Mouse (Mus musculus) limb, embryonic 14.5 days (tissue): ENCODE results near the gene Mpi. TPM values are rescaled to one million over a fixed set of nuclear protein-coding genes. Genes with fewer than 3 reads are reported as not detected.
A peak's percentile ranks its signal among the peaks of the same experiment; 100 is the strongest.

Experiments used
- ATAC-seq: fragments of 200-750 bp; cut with Nextera tagmentation; 2 replicates; pipeline ENCODE4 v1.8.0; 2017; ENCODE audit warnings: low read depth, moderate number of reproducible peaks, moderate TSS enrichment; ENCODE audit not compliant: low FRiP score
- DNase-seq: peaks from one replicate; pipeline ENCODE4 v3.0.0-alpha.2; 2015; ENCODE audit warnings: low spot score
- H3K27ac ChIP-seq: fragments of 300-500 bp; sonication (generic); replicated peaks from 2 replicates; pipeline ENCODE4 v1.5.1; 2014; ENCODE audit warnings: low read depth, mild to moderate bottlenecking, low read length, moderate library complexity, mixed read lengths
- H3K27me3 ChIP-seq: fragments of 300-500 bp; sonication (generic); 2 replicates; pipeline ENCODE4 v1.6.1; 2014; ENCODE audit warnings: low read length, mixed read lengths; ENCODE audit not compliant: control insufficient read depth, insufficient read depth
- H3K36me3 ChIP-seq: fragments of 300-500 bp; sonication (generic); 2 replicates; pipeline ENCODE4 v1.6.1; 2014; ENCODE audit warnings: mild to moderate bottlenecking, low read length, moderate library complexity, mixed read lengths; ENCODE audit not compliant: control insufficient read depth, insufficient read depth
- H3K4me1 ChIP-seq: fragments of 300-500 bp; sonication (generic); 2 replicates; pipeline ENCODE4 v1.6.1; 2014; ENCODE audit warnings: antibody characterized with exemption, low read length, mixed read lengths; ENCODE audit not compliant: control insufficient read depth, insufficient read depth
- H3K4me2 ChIP-seq: fragments of 300-500 bp; sonication (generic); replicated peaks from 2 replicates; pipeline ENCODE4 v1.6.1; 2014; ENCODE audit warnings: low read depth, mild to moderate bottlenecking, low read length, moderate library complexity; ENCODE audit not compliant: severe bottlenecking
- H3K4me3 ChIP-seq: fragments of 300-500 bp; sonication (generic); replicated peaks from 2 replicates; pipeline ENCODE4 v1.5.1; 2014; ENCODE audit warnings: low read length
- H3K9ac ChIP-seq: fragments of 300-500 bp; sonication (generic); 2 replicates; pipeline ENCODE4 v1.6.1; 2014; ENCODE audit warnings: mild to moderate bottlenecking, low read depth, low read length, moderate library complexity; ENCODE audit not compliant: severe bottlenecking
- H3K9me3 ChIP-seq: fragments of 300-500 bp; sonication (generic); 2 replicates; pipeline ENCODE4 v1.6.1; 2016; ENCODE audit warnings: low read length; ENCODE audit not compliant: control insufficient read depth
- POLR2A ChIP-seq: fragments of 200-500 bp; IDR thresholded peaks from 2 replicates; pipeline ENCODE4 v1.8.0; 2012; ENCODE audit warnings: inconsistent platforms, mild to moderate bottlenecking, moderate library complexity, borderline replicate concordance; ENCODE audit not compliant: insufficient read depth, insufficient read length; ENCODE audit errors: extremely low read depth
- WGBS: fragments of 180-500 bp; shearing (Covaris S2); extraction: QIAGEN DNeasy Blood & Tissue Kit; methylation state at CpG from one replicate; pipeline ENCODE4 v1.1.7; 2014; 5-methylcytosine and 5-hydroxymethylcytosine counted together
- polyA plus RNA-seq, 2 experiments: library from polyadenylated mRNA; depleted of rRNA in 1 of 2; stranded (reverse) in 1 of 2; unstranded in 1 of 2; fragments of >200 nt; fragmentation: Nextera tagmentation in 1 of 2; extraction: Ambion mirVana in 1 of 2; gene quantifications; 2 replicates each; pipeline versions ENCODE4 v1.2.1 to v1.2.3; 2012 to 2014

The Mpi gene
- polyA plus RNA-seq, 2 experiments, result 34.4 to 51.0 TPM

DNA sequence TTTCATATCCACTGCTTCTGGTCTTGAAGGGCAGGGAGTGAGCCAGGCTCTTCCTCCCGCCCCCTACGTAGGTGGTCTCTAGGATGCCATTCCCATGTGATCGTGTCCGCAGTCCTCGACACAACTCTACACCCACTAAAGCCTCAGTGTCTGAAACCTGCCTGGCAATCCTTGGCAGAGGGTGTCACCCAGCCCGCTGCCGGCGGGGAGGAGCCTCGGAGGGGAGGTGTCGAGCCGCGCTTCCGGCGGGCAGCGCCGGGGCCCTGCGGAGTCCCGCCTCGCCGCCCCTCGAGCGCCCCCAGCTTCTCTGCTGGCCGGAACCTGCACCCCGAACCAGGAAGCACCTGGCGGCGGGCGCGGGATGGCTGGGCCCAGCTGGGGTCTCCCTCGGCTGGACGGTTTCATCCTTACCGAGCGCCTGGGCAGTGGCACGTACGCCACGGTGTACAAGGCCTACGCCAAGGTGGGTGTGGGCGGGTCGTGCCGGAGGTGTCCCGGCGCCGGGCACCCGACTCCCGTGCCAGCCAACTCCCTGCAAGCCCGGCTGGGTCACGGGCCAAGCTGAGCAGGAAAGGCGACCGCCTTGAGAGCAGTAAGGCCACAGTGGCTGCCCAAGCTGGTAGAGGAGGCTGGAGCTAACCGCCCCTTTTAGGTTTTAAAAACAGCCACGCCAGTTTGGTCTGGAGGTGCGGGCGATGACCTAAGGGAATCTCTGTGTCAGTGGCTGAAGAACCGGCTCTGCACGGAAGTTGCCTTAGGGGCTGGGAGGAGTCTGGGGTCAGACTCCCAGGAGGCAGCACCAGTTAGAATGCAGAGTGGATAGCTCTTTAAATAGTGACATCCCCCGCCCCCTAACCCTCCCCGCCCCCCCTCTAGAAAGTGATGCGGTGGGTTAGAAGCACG is 36.9 kb upstream of the Mpi start, which contains the start of gene Ulk3:
Gene Ulk3, plus strand, starts transcription at position 229 of the 903 bp plus-strand sequence.
- Histone ChIP-seq H3K9ac (peak within 1 kb of the TSS; percentile 72), H3K36me3 (peaks cover 54% of the 10 kb centered on the region), H3K9me3 (no peaks in the 10 kb centered on the region), H3K27ac (peak within 1 kb of the TSS; percentile 80), H3K4me1 (peaks cover 7% of the 10 kb centered on the region), H3K4me3 (peak within 1 kb of the TSS; percentile 82), H3K4me2 (peak within 1 kb of the TSS; percentile 90), H3K27me3 (no peaks in the 10 kb centered on the region)
- peak; percentile 85 for ATAC-seq
- peak; percentile 60 for DNase-seq
- TF ChIP-seq POLR2A, result no peak
- WGBS, result under 1% methylated on average over 51 of the region's 58 CpGs

GRCm38 (mm10) chr9:57584991-57585390 is 32.4 kb upstream of the Mpi start:
- H3K9me3 ChIP-seq, result no peaks in the 10 kb centered on the region
- DNase-seq (no peak), ATAC-seq (no peak)
- H3K27ac ChIP-seq, result no peak overlapping the region
- WGBS, result 80% methylated on average over 3 of the region's 3 CpGs
- H3K4me3 ChIP-seq, result no peak overlapping the region
- H3K4me2 ChIP-seq, result no peak overlapping the region
- no peak for TF ChIP-seq POLR2A
- H3K9ac ChIP-seq, result no peak overlapping the region
- H3K4me1 ChIP-seq, result 0 out of 2 replicates have a peak, but pooled peaks cover 3% of the 10 kb centered on the region
- H3K36me3 ChIP-seq, result peaks cover 71% of the 10 kb centered on the region
- no peaks in the 10 kb centered on the region for H3K27me3 ChIP-seq

DNA sequence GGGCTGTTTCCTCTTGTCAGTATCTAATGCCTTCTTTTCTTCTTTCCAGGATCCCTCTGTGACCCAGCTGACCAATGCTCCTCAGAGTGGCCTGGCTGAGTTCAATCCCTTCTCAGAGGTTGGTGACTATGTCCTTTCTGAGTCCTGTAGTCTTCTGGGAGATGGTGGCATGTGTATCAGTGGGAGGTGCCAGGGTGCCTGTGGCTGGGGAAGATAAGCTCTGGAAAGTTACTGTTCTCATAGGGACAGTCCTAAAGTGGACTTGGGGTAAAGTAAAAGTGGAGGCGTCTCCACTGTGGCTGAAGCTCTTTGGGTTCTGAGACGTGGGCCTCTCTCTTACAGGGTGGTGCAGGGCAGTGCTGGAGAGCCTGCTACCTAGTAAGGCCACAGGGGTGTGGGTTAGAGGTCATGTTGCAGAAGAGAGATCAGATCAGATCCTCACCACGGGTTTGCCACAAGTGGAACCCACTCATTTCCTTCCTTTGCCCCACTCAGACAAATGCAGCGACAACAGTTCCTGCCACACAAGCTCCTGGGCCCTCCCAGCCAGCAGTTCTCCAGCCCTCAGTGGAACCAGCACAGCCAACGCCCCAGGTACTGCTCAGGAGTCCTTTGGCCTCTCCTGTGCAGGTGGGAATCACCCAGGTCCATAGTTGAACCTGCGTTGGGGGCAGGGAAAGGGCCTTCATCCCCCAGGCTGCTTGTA is 24.7 kb upstream of the Mpi start:
- 82% methylated on average over 6 of the region's 6 CpGs for WGBS
- ATAC-seq (no peak), DNase-seq (no peak)
- Histone ChIP-seq H3K4me3 (no peak overlapping the region), H3K27me3 (no peaks in the 10 kb centered on the region), H3K36me3 (peaks cover 53% of the 10 kb centered on the region), H3K9ac (no peak overlapping the region), H3K27ac (no peak overlapping the region), H3K9me3 (no peaks in the 10 kb centered on the region), H3K4me1 (no peaks in the 10 kb centered on the region), H3K4me2 (no peak overlapping the region)
- TF ChIP-seq POLR2A, result no peak

DNA sequence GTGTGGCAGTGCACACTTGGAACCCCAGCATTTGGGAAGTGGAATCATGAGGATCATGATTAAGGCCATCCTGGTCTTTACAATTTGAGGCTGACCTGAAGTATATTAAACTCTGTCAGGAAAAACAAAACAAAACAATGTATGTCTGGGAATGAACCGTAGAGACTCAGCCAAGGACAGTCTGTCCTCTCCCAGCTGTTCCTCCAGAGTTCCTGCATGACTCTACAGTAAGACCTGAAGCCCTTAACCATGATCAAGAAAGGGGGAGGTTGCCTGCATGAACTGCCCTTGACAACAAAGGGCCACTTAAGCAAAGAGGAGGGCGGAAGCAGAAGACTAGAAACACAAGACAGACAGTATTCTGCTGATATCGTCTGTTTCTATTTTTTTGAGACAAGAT is 23.0 kb upstream of the Mpi start:
- no peaks in the 10 kb centered on the region for H3K9me3 ChIP-seq

DNA sequence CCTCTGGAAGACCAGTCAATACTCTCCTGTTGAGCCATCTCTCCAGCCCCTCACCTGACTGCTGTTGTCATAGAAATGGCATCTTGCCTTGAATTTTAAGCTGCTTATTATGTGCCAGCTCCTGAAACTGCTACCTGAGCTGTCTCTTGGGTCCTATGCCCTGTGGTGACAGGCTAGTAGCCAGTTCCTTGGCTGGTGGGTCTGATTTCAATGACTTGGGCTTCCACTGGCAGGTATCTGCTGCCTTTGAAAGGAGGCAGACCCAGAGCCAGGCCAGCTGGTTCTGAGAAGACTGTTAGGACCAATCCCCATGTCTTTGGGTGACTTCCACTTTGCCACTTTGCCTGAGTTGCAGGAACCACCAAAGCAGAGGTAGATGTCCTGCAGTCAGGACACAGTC is 21.8 kb upstream of the Mpi start:
- no peak overlapping the region for H3K27ac ChIP-seq
- no peak for TF ChIP-seq POLR2A
- H3K9ac ChIP-seq, result no peak overlapping the region
- no peaks in the 10 kb centered on the region for H3K4me1 ChIP-seq
- no peak for ATAC-seq
- DNase-seq, result no peak
- peaks cover 32% of the 10 kb centered on the region for H3K36me3 ChIP-seq
- no peaks in the 10 kb centered on the region for H3K27me3 ChIP-seq
- H3K4me3 ChIP-seq, result no peak overlapping the region
- no peaks in the 10 kb centered on the region for H3K9me3 ChIP-seq
- H3K4me2 ChIP-seq, result no peak overlapping the region

More for the DNA sequence above, 23.0 kb upstream of the Mpi start:
- Histone ChIP-seq H3K4me3 (no peak overlapping the region), H3K4me1 (no peaks in the 10 kb centered on the region), H3K27ac (no peak overlapping the region), H3K4me2 (no peak overlapping the region), H3K27me3 (no peaks in the 10 kb centered on the region), H3K36me3 (peaks cover 36% of the 10 kb centered on the region), H3K9ac (no peak overlapping the region)
- ATAC-seq (no peak), DNase-seq (no peak)
- TF ChIP-seq POLR2A, result no peak
- WGBS, result 80% methylated on average over 3 of the region's 3 CpGs
